Mouse (Mus musculus): ENCODE data around the gene Rest.
"Not testable (repeated sequence)": the region's sequence is repeated elsewhere in the genome, so short reads cannot be mapped to it uniquely, and the experiment has no call there.

Gene Rest

DNA sequence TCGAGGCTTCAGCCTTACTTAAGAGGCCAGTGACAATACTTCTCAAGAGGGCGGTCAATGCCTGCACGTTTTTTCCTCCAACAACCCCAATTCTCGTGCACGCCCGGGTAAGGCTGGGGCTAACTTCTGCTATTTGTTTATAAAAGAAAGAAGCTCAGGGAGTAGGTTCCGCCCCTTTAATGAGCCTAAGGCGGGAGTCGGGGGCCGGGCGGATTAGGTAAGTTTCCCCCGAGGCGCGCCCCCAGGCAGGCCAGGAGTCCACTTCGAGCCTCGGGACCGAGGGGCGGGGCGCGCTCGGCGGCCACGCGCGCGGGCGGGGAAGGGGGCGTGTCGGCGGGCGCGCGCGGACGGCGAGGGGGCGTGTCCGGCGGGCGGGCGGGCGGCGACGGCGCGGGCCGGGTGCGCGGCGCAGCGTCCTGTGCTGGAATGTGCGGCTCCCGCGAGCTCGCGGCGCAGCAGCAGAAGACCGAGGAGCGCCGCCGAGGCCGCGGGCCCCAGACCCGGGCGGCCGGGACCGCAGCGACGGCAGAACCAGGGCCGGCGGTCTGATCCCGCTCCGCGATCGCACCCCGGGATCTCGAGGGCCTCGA lies at the start of gene Rest:
Gene Rest (plus strand): TSS at position 411 of the 590 bp plus-strand sequence.
- DNase-seq (ENCODE audit: low spot score): peak; percentile 46

DNA sequence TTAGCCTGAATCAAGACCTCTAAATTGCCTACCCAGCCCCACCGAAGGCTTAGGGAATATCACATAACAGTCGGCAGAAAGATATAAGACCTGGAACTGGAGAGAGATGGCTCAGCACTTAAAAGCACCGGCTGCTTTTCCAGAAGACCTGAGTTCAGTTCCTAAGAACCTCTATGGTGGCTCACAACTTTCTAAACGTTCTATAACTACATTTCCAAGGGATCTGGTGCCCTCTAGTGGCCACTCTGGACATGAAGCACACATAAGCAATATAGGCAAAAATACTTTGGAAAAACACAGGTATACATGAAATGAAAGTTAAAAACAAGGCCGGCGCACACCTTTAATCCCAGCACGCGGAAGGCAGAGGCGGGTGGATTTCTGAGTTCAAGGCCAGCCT lies 48.1 kb upstream of the Rest start:
- peak; percentile 80 for DNase-seq (ENCODE audit: low spot score)

- no peak for DNase-seq (ENCODE audit: low spot score)
Measured at GRCm38 (mm10) chr5:77217724-77218123, 47.6 kb upstream of the Rest start.

DNA sequence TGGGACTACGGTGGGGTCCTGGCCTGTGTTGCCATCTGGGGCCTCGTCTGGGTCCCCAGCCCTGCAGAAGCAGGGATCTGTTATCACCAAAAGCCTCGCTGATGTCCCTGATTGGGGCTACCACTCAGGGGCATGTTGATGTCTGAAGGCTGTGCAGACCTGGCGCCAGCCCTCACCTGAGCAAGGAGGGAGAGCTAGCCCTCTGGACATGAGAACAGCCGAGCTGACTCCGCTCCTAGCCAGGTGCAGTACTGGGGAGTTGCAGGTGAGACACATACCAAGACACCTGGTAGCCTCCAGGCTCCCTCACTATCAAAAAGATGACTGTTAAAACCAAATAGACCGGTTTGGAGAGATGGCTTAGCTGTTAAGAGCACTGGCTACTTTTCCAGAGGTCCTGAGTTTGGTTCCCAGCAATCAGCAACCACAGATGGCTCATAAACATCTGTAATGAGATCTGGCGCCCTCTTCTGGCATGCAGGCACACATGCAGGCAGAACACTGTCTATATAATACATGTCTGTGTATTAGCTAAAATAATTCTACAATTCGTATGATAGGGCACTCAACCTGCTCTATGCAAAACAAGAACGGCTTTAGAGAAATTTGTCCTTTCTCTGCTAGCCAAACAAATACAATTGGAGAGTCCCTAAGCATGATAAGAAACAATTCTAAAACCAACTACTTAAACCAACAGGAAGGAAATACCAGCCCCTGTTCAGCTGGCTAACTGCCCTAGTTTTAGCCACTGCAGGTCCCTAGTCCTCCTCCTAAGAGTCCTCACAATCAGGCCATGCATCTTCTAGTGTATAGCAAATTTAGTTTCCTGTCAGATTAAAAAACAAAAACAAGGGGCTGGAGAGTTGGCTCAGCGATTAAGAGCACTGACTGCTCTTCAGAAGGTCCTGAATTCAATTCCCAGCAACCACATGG lies 42.0 kb upstream of the Rest start:
- peak; percentile 11 for DNase-seq (ENCODE audit: low spot score)

GRCm38 (mm10) chr5:77228986-77229385 lies 36.3 kb upstream of the Rest start:
- peak; percentile 38 for DNase-seq (ENCODE audit: low spot score)

DNA sequence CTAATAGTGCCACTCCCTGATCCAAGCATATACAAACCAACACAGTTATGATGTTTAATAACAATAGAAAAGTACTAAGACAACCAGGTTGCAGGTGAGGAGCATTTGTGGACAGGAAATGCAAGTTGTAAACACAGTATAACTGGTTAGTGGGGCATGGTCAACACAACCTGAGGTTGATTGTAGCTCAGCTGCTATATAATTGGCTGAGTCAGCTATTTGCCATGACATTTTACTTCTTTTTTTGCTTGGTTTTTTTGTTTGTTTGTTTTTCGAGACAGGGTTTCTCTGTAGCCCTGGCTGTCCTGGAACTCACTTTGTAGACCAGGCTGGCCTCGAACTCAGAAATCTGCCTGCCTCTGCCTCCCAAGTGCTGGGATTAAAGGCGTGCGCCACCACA lies 33.4 kb upstream of the Rest start:
- not testable (repeated sequence) for DNase-seq (ENCODE audit: low spot score)

- DNase-seq (ENCODE audit: low spot score): no peak
Measured at GRCm38 (mm10) chr5:77234921-77235320, 30.4 kb upstream of the Rest start.

GRCm38 (mm10) chr5:77237104-77237503 lies 28.2 kb upstream of the Rest start:
- DNase-seq (ENCODE audit: low spot score): no peak

DNA sequence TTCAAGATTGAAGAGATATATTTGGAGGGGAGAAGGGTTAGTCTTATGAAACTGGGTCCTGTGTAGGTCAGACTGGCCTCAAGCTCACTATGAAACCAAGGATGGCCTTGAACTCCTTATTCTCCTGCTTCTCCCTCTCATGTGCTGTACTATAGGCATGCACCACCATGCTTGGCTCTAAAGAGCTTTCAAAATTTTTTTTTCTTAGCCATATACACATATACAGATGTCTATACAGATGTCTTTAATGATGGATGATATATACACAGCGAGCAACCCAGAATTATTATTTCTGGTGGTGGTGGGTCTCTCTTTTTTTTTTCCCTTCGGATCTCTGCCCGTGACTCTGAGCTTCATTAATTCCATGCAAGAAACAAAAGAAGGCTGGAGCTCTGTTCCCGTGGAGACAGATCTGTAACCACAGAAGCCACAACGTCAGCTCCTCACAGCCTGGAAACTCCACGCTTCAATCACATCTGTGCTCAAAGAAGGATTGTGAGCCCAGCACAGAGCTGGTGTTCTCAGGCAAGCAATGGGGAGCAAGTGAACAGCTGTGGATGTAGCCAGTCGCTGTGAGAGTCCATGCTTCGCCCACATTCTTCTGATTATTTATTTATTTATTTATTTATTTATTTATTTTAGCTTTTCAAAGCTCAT lies 20.8 kb upstream of the Rest start:
- no peak for DNase-seq (ENCODE audit: low spot score)

DNA sequence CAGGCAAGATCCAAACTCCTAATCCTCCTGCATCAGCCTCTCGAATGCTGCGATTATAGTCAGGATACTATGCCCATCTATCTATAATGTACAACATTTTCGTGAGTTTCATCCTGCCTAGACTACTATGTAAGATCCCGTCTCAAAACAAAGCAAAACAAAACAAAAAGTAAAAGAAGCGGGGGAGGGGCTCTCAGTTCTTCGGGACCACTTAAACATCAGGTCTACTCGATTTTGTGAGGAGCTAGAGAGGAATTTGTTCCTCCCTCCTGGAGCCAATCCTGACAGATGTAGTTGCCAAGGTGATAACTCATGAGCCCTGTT lies 19.9 kb upstream of the Rest start:
- DNase-seq (ENCODE audit: low spot score): no peak

- DNase-seq (ENCODE audit: low spot score): no peak
Measured at GRCm38 (mm10) chr5:77245787-77246671, 19.3 kb upstream of the Rest start.

DNA sequence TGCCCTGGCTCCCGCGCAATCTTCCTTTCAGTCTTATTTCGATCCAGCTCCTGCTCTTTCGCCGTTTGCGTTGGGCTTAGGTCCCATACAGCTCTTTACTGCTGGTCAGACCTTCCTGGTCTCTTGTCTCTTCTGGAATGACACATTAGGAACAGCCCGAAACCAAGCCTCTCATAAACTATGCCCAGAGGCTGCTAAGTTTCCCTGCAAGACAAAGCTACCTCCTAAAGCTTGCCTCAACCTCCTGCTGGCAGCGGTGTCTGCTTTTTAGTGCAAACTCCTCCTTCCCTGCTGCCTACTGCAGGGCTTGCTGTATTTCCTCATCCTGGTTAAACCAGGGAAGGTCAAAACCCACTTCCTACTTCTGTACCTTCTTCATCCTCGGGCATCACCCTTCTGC lies 15.2 kb upstream of the Rest start:
- no peak for DNase-seq (ENCODE audit: low spot score)

- DNase-seq (ENCODE audit: low spot score): no peak
Measured at GRCm38 (mm10) chr5:77251656-77252055, 13.6 kb upstream of the Rest start.

DNA sequence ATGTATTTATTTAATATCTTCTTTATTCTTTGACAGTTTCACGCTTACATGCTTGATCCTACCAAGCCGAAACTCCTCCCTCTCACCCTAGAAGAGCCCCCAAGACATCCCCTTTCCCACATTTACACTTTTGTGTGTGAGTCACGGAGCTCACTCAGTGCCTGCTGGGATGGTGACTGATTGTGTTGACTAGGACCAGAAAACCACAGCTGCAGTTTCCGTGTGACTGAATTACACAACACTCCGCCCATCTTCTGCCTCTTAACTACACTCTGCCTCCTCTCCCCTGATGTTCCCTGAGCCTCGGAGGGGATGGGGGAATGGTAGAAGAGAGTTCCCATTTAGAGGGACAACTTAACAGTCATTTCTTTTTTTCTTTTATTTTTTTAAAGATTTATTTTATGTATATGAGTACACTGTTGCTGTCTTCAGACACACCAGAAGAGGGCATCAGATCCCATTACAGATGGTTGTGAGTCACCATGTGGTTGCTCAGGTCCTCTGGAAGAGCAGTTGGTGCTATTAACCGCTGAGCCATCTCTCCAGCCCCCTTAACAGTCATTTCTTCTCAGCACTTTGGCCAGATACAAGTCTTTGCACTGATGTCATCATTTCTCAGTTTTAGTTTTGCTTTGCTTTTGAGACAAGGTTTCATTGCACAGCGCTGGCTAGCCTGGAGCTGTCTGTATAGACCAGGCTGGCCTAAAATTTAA lies 13.0 kb upstream of the Rest start:
- DNase-seq (ENCODE audit: low spot score): no peak

- no peak for DNase-seq (ENCODE audit: low spot score)
Measured at GRCm38 (mm10) chr5:77253154-77253553, 12.1 kb upstream of the Rest start.

DNA sequence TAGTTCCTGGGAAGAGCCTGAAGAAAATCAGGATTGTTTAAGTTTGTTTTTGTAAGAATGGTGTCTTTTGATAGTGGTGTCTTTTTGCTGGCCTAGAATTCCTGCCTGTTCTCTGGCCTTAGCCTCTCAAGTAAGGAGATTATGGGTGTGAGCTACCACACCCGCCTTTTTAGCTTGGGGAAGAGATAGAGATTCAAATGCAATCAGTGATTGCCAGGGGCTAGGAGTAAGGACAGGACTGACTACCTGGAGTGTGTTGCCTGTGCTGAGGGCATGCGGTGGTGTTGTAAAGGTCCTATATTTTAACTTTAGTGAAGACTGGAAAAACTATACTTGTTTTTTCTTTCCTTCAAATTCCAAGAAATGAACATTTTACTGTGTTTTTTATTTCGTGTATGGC lies 10.9 kb upstream of the Rest start:
- no peak for DNase-seq (ENCODE audit: low spot score)

GRCm38 (mm10) chr5:77257603-77258002 lies 7.7 kb upstream of the Rest start:
- DNase-seq (ENCODE audit: low spot score): no peak

- no peak for DNase-seq (ENCODE audit: low spot score)
Measured at GRCm38 (mm10) chr5:77259315-77259714, 6.0 kb upstream of the Rest start.

- DNase-seq (ENCODE audit: low spot score): no peak
Measured at GRCm38 (mm10) chr5:77260141-77260540, 5.2 kb upstream of the Rest start.

- DNase-seq (ENCODE audit: low spot score): no peak
Measured at GRCm38 (mm10) chr5:77261137-77261536, 4.2 kb upstream of the Rest start.

DNA sequence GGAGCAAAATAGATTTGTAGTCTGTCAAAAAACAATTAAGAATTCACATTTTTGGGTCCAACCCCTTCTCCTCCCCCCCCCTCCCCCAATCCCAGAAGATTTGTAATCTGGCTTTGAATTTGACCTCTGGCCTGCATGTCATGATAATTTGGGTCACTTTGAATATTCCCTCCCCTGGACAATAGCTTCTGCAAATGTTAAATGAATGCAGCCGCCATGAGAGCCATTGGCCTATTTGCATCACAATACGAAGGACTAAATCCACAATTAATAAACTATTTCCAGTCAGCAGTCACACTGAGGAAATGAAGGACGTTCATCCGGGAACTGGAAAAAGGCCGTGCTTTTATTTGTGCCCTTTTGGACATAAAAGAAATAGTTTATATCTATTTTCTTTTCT lies 3.2 kb upstream of the Rest start:
- no peak for DNase-seq (ENCODE audit: low spot score)

GRCm38 (mm10) chr5:77265671-77266065 lies 377 bp downstream of the Rest start:
- DNase-seq (ENCODE audit: low spot score): peak; percentile 56

Measured in c-Kit-positive CD71-positive TER-119-positive erythroid progenitor cells, embryonic 14.5 days (primary cell).